Mouse (Mus musculus) gastrocnemius, postnatal 4 days (tissue): ENCODE measurements around the gene Fam131a. TPM values are rescaled to one million over a fixed set of nuclear protein-coding genes. Genes with fewer than 3 reads are reported as not detected.

Experiments used
- DNase-seq, 2 experiments: peaks; one replicate each; pipeline ENCODE4 v3.0.0; 2021 to 2022; ENCODE audit warnings: low spot score in 2 of 2, mixed read lengths in 2 of 2
- total RNA-seq, 2 experiments: library from RNA; stranded (reverse); gene quantifications; 2 replicates each; pipeline ENCODE4 v1.2.3; 2021

The Fam131a gene
- total RNA-seq, 2 experiments from 2014 or later: 40.5 to 44.9 TPM

- no peak for DNase-seq
Observed at GRCm38 (mm10) chr16:20736168-20736567, 43.1 kb downstream of the Fam131a start.

GRCm38 (mm10) chr16:20736823-20737222 is 43.8 kb downstream of the Fam131a start:
- DNase-seq: no peak

- no peak for DNase-seq
Observed at GRCm38 (mm10) chr16:20739845-20740244, 46.8 kb downstream of the Fam131a start.

GRCm38 (mm10) chr16:20746641-20747040 is 53.6 kb downstream of the Fam131a start:
- peak in 1 of 2 experiments; percentile 75 for DNase-seq

DNA sequence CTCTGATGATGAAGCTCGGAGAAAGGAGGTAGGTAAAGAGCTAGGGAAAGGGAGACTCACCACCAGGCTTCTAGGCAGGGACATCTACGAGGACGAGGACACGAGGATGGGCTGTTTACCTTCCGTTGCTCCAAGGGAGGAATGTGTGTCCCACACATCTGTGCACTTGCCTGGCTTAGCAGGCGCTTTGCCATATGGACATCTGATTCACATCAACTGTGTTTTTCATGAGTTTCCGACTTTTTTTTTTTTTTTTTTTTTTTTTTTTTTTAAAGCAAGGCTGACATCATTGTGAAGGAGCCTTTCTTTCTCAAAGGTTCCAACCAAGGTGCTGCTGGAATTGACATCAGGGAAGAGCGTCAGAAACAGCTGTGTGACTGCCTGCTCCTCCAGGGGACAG is 57.5 kb downstream of the Fam131a start:
- no peak for DNase-seq

Other genes starting within 250 kb of the Fam131a start
- gene Eif2b5, start 194.4 kb upstream of the Fam131a start, total RNA-seq: 10 to 100 TPM; 46.3 to 51.8 TPM
- 10 to 100 TPM; 60.7 to 63.6 TPM for gene Dvl3, start 176.3 kb upstream of the Fam131a start, total RNA-seq
- 100 to 1,000 TPM; 234 to 258 TPM for gene Ap2m1, start 157.8 kb upstream of the Fam131a start, total RNA-seq
- 10 to 100 TPM; 54.1 to 55.7 TPM for gene Abcf3, start 144.7 kb upstream of the Fam131a start, total RNA-seq
- under 1 TPM; 0.05 to 0.66 TPM for gene Vwa5b2, start 103.8 kb upstream of the Fam131a start, total RNA-seq
- gene Eef1akmt4, start 81.6 kb upstream of the Fam131a start, total RNA-seq: 1 to 10 TPM; 8.2 to 8.8 TPM
- not detected for gene Gm49333, start 81.6 kb upstream of the Fam131a start, total RNA-seq
- gene Alg3, start 81.5 kb upstream of the Fam131a start, total RNA-seq: 10 to 100 TPM in 1 of 2 experiments, 1 to 10 TPM in 1; 8.7 to 11.0 TPM
- 1 to 10 TPM; 2.1 to 2.3 TPM for gene Camk2n2, start 72.0 kb upstream of the Fam131a start, total RNA-seq
- gene Ece2, start 63.4 kb upstream of the Fam131a start, total RNA-seq: 1 to 10 TPM in 1 of 2 experiments, under 1 TPM in 1; 0.74 to 2.4 TPM
- 100 to 1,000 TPM; 179 to 195 TPM for gene Psmd2, start 41.6 kb upstream of the Fam131a start, total RNA-seq
- gene Eif4g1, start 24.9 kb upstream of the Fam131a start, total RNA-seq: 100 to 1,000 TPM; 329 to 339 TPM
- gene Polr2h, start 24.4 kb downstream of the Fam131a start, total RNA-seq: 10 to 100 TPM; 20.1 to 20.6 TPM
- gene Clcn2, start 24.5 kb downstream of the Fam131a start, total RNA-seq: 1 to 10 TPM; 4.5 to 4.9 TPM
- gene Chrd, start 39.9 kb downstream of the Fam131a start, total RNA-seq: 10 to 100 TPM; 10.6 to 10.7 TPM
- gene Thpo, start 41.3 kb downstream of the Fam131a start, total RNA-seq: 1 to 10 TPM; 1.5 to 1.7 TPM